Mouse (Mus musculus) lung, adult 2 months (tissue): ENCODE results near the gene Pgpep1l. TPM values are rescaled to one million over a fixed set of nuclear protein-coding genes. Genes with fewer than 3 reads are reported as not detected.
"Not testable (repeated sequence)": the region's sequence is repeated elsewhere in the genome, so short reads cannot be mapped to it uniquely, and the experiment has no call there.

Experiments
- DNase-seq: peaks from one replicate; pipeline ENCODE4 v3.0.0; 2022
- H3K4me1 ChIP-seq: fragments of 200-500 bp; 2 replicates; pipeline ENCODE4 v1.6.1; 2011; ENCODE audit warnings: low read length; ENCODE audit not compliant: control insufficient read depth, insufficient read depth
- H3K4me3 ChIP-seq: fragments of 200-500 bp; replicated peaks from 2 replicates; pipeline ENCODE3; 2011; ENCODE audit warnings: low read depth, mild to moderate bottlenecking, control low read depth, low read length; ENCODE audit errors: extremely low read depth
- CTCF ChIP-seq: fragments of 200-500 bp; IDR thresholded peaks from 2 replicates; pipeline ENCODE4 v1.5.1; 2011; ENCODE audit warnings: mild to moderate bottlenecking, low read length, control low read depth; ENCODE audit not compliant: insufficient read depth
- POLR2A ChIP-seq: fragments of 200-500 bp; IDR thresholded peaks from 2 replicates; pipeline ENCODE4 v1.6.1; 2011; ENCODE audit warnings: low read depth, mild to moderate bottlenecking, control low read depth, low read length, borderline replicate concordance; ENCODE audit errors: extremely low read depth
- WGBS: fragments of 180-500 bp; shearing (Covaris S2); methylation state at CpG from one replicate; pipeline ENCODE4 v1.1.7; 2018; 5-methylcytosine and 5-hydroxymethylcytosine counted together
- polyA plus RNA-seq: library from polyadenylated mRNA; depleted of rRNA; stranded (reverse); fragments of >200 nt; gene quantifications from 2 replicates; pipeline ENCODE4 v1.2.3, GENCODE M21; 2012

Pgpep1l gene
- polyA plus RNA-seq, 1 experiment, result 1.5 TPM

GRCm38 (mm10) chr7:68283776-68284175 lies 19.7 kb upstream of the Pgpep1l start:
- no peak for DNase-seq
- 81% methylated on average over 7 of the region's 7 CpGs for WGBS

GRCm38 (mm10) chr7:68283133-68283520 lies 19.1 kb upstream of the Pgpep1l start:
- not testable (repeated sequence) for DNase-seq, H3K4me3 ChIP-seq, H3K4me1 ChIP-seq
- WGBS, result 77% methylated on average over 4 of the region's 4 CpGs

More at GRCm38 (mm10) chr7:68283776-68284175, 19.7 kb upstream of the Pgpep1l start:
- TF ChIP-seq POLR2A (no peak), CTCF (no peak)
- H3K4me1 ChIP-seq, result no peaks in the 10 kb centered on the region
- H3K4me3 ChIP-seq, result no peak overlapping the region

GRCm38 (mm10) chr7:68282304-68283132 lies 18.5 kb upstream of the Pgpep1l start:
- TF ChIP-seq CTCF, result no peak
- TF ChIP-seq POLR2A, result no peak
- Histone ChIP-seq H3K4me1 (no peaks in the 10 kb centered on the region), H3K4me3 (no peak overlapping the region)
- 77% methylated on average over 22 of the region's 22 CpGs for WGBS
- DNase-seq, result no peak

DNA sequence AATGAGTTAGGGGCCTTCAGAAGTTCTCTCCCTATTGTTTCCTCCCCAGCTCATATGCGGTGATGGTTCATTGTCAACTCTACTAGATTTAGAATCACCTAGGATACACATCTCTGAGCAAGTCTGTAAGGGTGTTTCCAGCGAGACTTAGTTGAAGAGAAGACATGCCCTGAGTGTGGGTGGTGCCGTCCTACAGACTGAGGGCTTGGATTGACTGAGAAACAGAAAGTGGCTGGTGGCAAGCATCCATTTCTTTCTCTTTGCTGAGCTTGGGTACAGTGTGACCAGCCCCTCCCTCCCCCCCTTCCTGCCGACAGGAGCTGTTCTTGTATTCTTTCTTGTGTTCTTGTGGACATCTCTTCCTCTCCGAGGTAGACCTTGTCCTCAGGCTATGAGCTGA lies 17.3 kb upstream of the Pgpep1l start:
- 50% methylated on average over 5 of the region's 5 CpGs for WGBS
- H3K4me3 ChIP-seq, result no peak overlapping the region
- DNase-seq, result no peak
- TF ChIP-seq CTCF, result no peak
- no peak for TF ChIP-seq POLR2A
- H3K4me1 ChIP-seq, result no peaks in the 10 kb centered on the region

DNA sequence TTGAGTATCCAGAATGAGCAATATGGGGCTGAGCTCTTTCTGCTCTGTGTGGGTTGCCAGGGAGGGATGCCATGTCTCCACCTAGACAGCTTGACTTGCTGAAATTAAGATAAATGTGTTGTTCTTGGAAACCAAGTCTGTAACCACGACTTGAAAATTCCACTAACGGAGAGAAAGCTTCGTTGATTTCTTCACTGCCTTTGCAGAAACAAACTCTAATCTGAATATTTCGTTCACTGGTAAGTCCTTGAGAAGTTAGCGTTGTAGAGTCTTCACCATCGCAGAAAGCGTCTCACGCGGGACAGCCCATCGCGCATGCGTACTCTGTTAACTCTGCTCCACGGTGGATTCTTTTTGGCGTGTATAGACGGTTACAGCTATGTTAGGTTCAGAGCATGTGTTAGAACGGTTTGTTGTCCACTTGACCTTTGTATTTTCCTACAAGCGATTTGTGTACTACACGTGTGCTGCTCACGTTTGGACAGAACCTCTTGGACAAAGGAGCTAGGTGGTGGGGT lies 16.4 kb upstream of the Pgpep1l start:
- 87% methylated on average over 19 of the region's 19 CpGs for WGBS
- no peak for DNase-seq
- TF ChIP-seq CTCF (no peak), POLR2A (no peak)
- no peaks in the 10 kb centered on the region; the same call in 1 of the 2 replicates for H3K4me1 ChIP-seq
- H3K4me3 ChIP-seq, result no peak overlapping the region

- no peak overlapping the region for H3K4me3 ChIP-seq
- DNase-seq, result no peak
- TF ChIP-seq POLR2A, result no peak
- TF ChIP-seq CTCF, result no peak
- 85% methylated on average over 7 of the region's 7 CpGs for WGBS
- H3K4me1 ChIP-seq, result no peaks in the 10 kb centered on the region; the same call in 1 of the 2 replicates
Measured at GRCm38 (mm10) chr7:68279481-68279880, 15.4 kb upstream of the Pgpep1l start.

DNA sequence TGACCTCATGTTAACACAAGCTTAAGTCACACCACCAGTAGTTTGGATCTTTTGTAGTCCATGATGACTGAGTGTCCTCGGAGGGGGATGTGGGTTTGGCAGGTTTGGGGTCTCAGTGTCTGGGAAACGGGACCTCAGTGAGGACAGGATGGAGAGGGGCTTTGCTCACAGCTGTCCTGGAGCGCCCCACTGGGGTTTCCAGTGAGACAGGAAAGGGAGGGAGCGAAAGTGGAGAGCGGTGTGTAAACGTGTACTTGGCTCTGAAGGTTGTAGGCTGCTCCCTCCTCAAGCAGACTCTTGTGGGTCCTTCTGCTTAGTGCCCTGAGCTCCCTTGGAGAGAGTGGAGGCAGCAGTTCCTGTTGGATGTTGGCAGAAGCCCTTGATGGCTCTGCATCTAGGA lies 14.9 kb upstream of the Pgpep1l start:
- no peak for TF ChIP-seq POLR2A
- TF ChIP-seq CTCF, result no peak
- WGBS, result 60% methylated on average over 6 of the region's 6 CpGs
- Histone ChIP-seq H3K4me1 (no peaks in the 10 kb centered on the region; the same call in 1 of the 2 replicates), H3K4me3 (no peak overlapping the region)
- no peak for DNase-seq

DNA sequence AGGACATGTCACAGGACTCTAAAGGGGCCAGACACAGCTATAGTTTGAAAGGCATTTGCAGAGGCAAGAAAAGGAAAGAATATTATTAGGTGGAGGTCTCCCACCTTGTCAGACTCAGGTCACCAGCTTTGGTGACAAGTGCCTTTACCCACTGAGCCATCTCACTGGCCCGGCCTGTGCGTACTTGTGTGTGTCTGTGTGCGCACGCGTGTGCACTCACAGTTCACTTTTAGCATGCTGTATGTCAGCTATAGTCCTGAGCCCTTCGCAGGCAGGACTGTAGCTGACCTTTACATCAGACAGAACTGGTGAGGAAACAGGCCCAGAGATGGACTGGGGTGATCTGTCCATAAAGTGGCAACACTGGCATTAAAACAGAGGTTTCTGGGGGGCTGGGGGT lies 14.4 kb upstream of the Pgpep1l start:
- TF ChIP-seq CTCF, result no peak
- TF ChIP-seq POLR2A, result no peak
- WGBS, result 96% methylated on average over 6 of the region's 6 CpGs
- no peak for DNase-seq
- H3K4me1 ChIP-seq, result no peaks in the 10 kb centered on the region; the same call in 1 of the 2 replicates
- no peak overlapping the region for H3K4me3 ChIP-seq

DNA sequence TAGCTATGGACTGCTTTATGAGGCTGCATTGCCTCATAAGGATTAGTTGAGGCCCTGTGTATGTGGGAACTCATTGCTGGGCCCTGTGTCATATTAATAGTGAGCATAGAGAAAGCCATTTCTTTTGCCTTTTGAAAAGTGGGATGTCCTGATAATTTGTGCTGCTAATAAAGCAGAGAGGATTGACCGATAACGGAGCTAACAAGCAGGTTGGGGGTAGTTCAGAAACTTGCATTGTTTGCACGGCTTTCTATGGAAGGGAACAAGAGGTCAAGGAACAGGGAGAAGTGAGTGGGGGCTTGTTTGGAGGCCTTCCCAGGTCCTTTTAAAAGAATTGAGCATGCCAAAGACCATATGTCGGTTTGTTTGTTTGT lies 13.9 kb upstream of the Pgpep1l start:
- WGBS, result 85% methylated on average over 4 of the region's 4 CpGs
- Histone ChIP-seq H3K4me1 (no peaks in the 10 kb centered on the region; the same call in 1 of the 2 replicates), H3K4me3 (no peak overlapping the region)
- DNase-seq, result no peak
- TF ChIP-seq POLR2A (no peak), CTCF (no peak)
